Mouse (Mus musculus): ENCODE data around the gene Cox17.
A peak's percentile ranks its signal among the peaks of the same experiment; 100 is the strongest.

Cox17 gene

DNA sequence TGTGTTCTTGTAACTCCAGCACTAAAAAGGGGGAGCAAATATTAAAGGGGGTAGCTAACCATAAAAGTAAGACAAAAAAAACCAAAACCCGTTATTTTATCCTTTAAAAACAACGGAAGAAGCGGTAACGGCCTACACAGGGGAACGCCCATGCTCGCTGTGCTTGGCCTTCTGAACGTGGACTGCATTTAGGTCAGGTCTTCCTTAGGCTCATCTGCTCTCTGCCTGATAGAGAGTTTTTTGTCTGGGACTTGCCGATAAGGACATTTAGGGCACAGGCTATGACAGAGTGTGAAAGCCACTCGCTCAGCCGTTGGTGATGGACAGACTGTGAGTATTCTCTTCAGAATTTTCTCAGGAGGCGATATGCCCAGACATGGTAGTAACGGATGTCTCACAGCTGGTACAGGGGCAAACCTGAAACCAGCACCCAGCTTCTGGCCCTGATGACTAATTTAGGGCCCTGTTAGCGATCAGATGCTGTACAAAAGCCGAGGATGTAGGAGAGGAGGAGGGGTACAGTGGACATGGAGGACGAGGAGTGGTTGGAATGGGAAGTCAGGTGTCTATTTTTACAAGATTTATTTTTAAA, 25.0 kb downstream of the Cox17 start:
- no peak for DNase-seq (ENCODE audit: low read depth)

DNA sequence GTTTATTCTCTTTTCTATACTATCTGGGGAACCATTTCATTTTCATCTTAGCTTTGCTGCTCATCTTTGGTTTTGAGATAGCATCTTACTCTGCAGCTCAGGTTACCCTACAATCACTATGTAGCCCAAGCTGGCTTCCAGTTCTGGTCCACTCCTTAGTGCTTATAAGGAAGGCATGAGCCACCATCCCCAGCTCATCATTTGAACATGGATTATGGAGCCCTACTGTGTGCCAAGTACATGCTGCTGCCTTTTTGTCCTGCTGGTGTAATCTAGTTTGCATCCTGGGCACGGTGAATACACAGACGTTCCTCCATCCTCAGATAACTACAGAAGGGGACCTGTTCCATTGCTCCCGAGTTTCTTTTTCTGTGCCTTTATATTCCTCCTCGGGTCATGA, 26.1 kb downstream of the Cox17 start:
- no peak for DNase-seq (ENCODE audit: low read depth)

DNA sequence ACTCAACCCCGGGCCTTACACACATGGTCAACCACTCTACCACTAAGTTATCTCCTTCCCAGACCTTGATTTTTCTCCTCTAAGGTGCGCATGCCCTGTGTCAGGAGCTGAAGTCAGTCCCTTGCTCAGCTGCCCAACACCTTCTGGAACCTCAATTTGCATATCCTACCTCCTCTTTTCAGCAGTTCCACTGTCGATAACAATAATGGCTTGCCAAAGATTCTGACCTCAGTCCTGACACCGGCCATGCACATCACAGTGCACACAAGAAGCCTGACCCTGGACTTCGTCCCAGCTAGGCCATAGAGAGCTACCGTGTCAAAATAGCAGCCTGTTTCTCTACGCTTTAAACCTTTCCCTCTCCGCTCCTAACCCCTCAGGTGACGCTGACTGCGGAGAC, 26.6 kb downstream of the Cox17 start:
- no peak for DNase-seq (ENCODE audit: low read depth)

DNA sequence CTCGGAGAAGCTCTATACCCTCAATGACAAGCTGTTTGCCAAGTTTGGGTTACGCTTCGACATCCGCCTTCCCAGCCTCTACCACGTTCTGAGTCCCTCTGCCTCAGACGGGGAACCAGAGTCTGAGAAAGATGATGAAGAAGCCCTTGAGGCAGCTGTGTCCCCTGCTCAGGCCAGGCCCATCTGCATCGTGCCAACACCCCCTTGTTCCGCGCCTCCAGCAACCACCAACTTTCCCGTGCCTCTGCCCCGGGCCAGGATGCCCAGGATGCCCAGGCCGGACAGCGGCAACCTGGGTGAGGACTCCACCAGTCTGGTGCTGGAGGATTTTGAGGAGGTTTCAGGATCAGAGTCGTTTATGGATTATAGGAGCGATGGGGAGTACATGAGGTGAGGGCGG, 27.1 kb downstream of the Cox17 start:
- no peak for DNase-seq (ENCODE audit: low read depth)

- DNase-seq (ENCODE audit: low read depth), result no peak
Observed at GRCm38 (mm10) chr16:38374379-38375140, 27.8 kb downstream of the Cox17 start.

DNA sequence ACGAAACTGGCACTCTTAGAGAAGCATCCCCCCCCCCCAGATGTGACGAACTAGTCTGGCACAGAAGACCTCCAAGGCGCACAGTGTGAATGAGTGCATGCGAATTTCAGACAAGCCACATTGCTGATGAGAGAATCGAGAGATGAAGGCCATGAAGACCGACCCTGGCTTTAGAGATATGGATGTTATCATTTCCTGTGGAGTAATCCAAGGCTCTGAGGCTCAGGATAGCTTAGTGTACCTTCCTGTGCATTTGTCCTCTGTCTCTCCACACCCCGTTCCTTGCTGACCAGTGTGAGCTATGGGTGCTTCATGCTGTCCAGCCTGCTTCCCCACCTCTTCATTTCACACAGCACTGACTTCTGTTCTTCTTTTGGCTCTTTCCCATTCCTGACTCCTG, 28.4 kb downstream of the Cox17 start:
- DNase-seq (ENCODE audit: low read depth), result no peak

- peak; percentile 31 for DNase-seq (ENCODE audit: low read depth)
Observed at GRCm38 (mm10) chr16:38376163-38376840, 29.5 kb downstream of the Cox17 start.

DNA sequence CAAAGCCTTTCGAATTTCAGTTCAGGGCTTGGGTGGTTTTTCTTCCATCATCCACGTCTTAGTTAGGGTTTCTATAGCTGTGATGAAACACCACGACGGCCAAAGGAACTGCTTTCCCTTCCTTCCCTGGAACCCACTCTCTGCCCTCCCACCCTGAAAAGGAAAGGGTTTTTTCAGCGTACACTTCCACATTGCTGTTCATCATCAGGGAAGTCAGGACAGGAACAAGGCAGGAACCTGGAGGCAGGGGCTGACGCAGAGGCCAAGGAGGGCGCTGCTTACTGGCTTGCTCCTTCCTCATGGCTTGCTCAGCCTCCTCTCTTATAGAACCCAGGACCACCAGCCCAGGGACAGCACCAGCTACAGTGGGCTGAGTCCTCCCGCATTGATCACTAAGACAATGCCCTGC, 30.1 kb downstream of the Cox17 start:
- DNase-seq (ENCODE audit: low read depth), result peak; percentile 22

- no peak for DNase-seq (ENCODE audit: low read depth)
Observed at GRCm38 (mm10) chr16:38377546-38377945, 30.8 kb downstream of the Cox17 start.

- no peak for DNase-seq (ENCODE audit: low read depth)
Observed at GRCm38 (mm10) chr16:38378591-38378990, 31.8 kb downstream of the Cox17 start.

GRCm38 (mm10) chr16:38379088-38379487, 32.3 kb downstream of the Cox17 start:
- DNase-seq (ENCODE audit: low read depth), result no peak

GRCm38 (mm10) chr16:38379493-38379892, 32.7 kb downstream of the Cox17 start:
- DNase-seq (ENCODE audit: low read depth), result no peak

DNA sequence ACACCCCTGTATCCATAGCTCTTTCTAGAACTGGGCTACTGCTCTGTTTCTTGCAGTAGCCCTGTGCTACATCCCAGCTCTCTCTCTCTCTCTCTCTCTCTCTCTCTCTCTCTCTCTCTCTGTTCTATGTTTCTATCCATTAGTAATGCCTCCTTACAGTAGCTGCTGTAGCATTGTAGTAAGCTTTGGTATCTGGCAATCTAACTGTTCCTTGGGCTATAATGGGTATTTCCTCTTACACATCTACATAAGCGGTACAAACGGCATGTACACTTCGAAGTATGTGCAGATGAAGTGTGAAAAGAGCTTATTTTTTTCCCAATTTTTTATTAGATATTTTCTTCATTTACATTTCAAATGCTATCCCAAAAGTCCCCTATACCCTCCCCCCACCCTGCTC, 33.1 kb downstream of the Cox17 start:
- no peak for DNase-seq (ENCODE audit: low read depth)

DNA sequence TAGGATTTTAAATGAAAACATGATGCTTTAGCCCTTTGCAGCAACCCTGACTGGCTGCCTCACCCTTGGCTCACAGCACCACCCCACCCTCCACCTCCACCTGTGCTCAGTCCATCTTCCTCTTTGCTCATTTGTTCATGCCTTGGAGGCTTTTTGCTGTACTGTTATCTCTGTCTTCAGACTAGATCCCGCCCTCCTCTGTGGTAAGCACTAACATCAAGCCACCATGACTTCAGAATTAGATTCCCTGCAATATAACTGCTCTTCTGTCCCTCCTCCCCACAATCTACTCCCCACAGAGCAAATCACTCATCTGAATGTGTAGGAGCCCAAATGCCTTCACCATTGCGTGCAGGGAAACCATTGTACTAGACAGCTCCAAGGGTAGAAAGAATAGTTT, 36.9 kb downstream of the Cox17 start:
- no peak for DNase-seq (ENCODE audit: low read depth)

DNA sequence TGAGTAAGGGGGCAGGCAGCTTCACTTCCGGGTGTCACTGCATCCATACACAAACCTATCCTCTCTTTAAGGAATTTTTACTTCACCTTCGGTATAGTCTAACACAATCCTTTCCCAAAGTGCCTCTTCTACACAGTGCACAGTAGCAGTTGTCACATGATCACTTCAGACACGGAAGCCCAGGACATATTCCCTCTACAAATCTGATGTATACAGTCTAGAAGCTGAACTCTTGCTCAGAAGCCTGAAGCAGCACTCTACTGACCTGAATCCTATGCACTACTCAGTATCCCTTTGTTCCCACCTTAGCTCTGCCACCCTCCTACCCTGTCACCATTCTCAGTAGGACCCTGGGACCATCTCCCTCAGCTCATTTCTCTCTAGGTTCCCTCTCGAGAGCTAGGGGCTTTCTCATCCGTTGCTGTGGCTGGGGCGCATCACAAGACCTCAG, 38.4 kb downstream of the Cox17 start:
- DNase-seq (ENCODE audit: low read depth), result no peak

- no peak for DNase-seq (ENCODE audit: low read depth)
Observed at GRCm38 (mm10) chr16:38385700-38386099, 38.9 kb downstream of the Cox17 start.

DNA sequence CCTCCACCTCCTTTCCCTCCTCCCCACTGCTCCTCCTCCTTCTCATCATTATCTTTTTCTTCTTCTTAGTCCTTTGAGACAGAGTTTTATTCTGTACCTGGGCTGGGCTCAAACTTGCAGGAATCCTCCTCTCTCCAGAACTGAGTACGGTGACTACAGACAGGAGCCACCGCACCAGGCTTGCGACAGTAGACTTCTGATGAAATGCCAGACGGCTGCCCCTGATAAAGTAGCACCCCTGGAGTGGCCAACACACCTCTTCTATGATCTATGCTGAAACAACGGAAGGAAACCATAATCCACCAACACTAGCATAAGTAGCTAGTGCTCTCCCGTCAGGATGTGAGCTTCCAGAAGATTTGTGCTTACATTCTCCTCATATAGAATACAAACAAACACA, 40.6 kb downstream of the Cox17 start:
- no peak for DNase-seq (ENCODE audit: low read depth)

DNA sequence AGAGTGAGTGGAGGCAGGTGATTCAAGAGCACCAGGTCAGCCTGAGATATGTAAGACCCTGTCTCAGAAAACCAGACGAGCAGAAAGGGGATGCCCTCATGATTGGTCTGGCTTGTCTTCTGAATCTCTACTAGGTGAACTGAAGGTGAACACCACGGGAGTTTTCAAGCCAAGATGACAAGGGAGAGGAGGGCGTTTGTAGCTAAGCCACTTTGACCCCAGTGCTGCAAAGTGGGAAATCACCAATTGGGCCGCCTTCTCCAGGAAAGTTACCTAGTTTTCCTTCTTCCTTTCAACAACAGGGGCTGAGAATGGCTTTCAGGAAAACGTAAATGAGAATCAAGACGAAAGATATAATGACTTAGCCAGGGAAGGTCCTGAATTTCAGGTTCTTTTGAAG, 42.0 kb downstream of the Cox17 start:
- DNase-seq (ENCODE audit: low read depth), result no peak

DNA sequence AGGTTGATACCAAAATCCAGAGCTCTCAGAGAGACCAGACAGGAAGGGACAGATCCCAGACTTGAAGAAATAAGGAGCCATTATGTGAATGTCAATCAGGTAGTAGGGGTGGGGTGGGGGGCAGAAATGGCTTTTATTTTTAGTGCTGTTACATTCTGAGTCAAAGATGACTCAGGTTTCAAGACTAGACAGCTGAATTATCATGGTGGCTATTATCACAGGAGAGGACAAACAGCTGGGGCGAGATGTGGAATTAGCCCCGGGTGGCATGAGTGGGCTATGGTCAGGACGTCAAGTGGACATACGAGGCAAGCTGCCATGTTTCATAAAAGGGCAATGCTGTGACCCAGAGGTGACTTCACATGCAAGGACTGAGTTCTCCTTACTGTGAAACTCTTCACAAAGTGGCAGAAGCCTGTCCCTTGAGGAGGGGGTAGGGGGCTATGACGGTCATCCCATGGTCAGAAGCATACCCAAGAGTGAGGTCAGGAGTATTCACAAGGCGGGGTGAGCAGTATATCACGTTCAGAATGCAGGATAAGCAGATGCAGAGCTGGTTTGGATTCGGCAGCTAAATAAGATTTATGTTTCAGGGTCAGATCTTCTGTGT, 42.6 kb downstream of the Cox17 start:
- DNase-seq (ENCODE audit: low read depth), result no peak

DNA sequence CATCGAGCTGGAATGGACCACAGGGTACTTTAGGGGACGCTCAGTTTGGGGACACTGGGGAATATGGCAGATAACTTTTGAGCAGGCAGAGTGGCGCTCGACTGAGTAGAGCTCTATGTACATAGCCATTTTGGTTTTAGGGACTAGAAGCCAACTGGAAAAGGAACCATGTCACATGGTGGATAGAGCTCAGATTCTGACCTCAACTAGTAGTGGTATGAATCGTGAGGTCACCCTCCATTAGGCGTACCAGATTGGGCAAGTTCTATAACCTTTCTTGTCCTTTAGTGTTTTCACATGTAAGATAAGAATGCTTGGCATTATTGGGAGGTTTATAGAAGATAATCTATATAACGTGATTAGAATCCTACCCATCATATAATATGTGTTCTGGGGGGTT, 43.5 kb downstream of the Cox17 start:
- DNase-seq (ENCODE audit: low read depth), result no peak

DNA sequence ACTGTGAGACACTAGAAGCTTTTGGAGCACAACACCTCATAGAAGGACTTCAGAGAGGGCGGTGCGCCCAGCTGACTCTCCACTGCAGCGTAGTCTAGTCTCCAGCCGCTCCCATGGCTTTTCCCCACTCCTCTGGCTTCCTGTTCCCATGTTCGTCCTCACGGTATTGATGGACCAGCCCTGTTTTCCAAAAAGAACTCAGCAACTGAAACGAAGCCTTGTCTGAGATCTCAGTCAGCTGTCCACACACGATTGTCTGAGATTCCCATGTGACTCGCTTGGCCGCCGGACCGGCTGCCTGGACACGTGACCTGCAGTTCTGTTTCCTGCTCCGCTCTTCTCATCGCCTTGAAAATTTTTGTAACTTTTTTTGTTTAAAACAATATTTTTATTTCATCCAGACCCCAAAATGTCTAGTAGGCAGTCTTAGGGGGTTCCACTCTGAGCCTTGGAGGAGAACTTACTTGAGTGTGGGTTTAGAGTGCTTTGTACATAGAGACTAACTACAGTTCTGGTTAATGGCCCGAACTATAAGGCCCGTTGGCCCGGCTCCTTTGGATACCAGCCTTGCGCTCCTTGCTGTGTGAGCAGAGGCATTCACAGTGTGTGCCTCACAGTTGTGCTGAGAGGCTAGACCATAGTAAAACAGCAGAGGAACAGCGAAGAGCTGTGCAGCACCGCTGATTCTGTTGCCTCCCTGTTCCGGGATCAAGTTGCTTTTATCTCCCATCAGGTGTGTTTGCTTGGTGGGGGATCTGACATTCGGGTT, 45.5 kb downstream of the Cox17 start:
- DNase-seq (ENCODE audit: low read depth), result no peak

DNA sequence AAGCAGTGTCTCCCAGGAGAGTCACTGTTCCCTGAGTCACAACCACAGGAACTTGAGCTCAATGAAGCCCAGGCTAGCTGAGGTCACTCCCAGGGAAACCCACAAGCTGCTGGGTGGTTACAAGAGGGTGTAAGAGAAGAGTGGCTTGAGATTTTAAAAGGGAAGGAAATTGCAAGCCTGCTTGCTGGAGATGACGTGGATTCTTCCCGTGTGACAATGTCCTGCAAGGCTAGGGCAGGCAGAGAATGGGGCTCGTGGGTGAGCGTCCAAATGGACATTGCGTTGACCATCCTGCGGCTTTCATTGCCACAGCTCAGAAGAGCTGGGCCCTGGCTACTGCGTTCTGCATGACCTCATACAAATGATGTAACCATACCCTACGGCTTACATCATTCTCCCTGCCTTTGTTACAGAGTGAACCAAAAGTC, 47.4 kb downstream of the Cox17 start:
- no peak for DNase-seq (ENCODE audit: low read depth)
